Mouse (Mus musculus): ENCODE data around the gene Ttc1.

- no peak for TF ChIP-seq POLR2A (IDR thresholded peaks at IDR 0.05; ENCODE audit: borderline replicate concordance, extremely low read depth, insufficient read depth, insufficient read length, poor library complexity, severe bottlenecking)
- no peak for TF ChIP-seq CTCF (IDR thresholded peaks at IDR 0.05; ENCODE audit: borderline replicate concordance, extremely low read depth, insufficient read depth, insufficient read length)
These were observed 44.3 kb downstream of the Ttc1 start for GRCm38 (mm10) chr11:43703552-43703951.
